Mouse (Mus musculus) midbrain, embryonic 13.5 days (tissue): ENCODE results near the gene Olfr945. TPM values are rescaled to one million over a fixed set of nuclear protein-coding genes. Genes with fewer than 3 reads are reported as not detected.

ENCODE experiments used
- ATAC-seq: fragments of 200-750 bp; cut with Nextera tagmentation; 2 replicates; pipeline ENCODE4 v1.8.0; 2017; ENCODE audit warnings: mild to moderate bottlenecking, moderate TSS enrichment, moderate library complexity
- H3K27ac ChIP-seq: fragments of 300-500 bp; sonication (generic); 2 replicates; pipeline ENCODE4 v1.5.1; 2015; ENCODE audit warnings: inconsistent platforms, mild to moderate bottlenecking, moderate library complexity
- H3K27me3 ChIP-seq: fragments of 300-500 bp; sonication (generic); 2 replicates; pipeline ENCODE4 v1.6.1; 2015; ENCODE audit warnings: mild to moderate bottlenecking, inconsistent platforms
- H3K36me3 ChIP-seq: fragments of 300-500 bp; sonication (generic); 2 replicates; pipeline ENCODE4 v1.6.1; 2015; ENCODE audit warnings: mild to moderate bottlenecking, inconsistent platforms
- H3K4me1 ChIP-seq: fragments of 300-500 bp; sonication (generic); replicated peaks from 2 replicates; pipeline ENCODE4 v1.6.1; 2015; ENCODE audit warnings: inconsistent platforms
- H3K4me2 ChIP-seq: fragments of 300-500 bp; sonication (generic); replicated peaks from 2 replicates; pipeline ENCODE4 v1.6.1; 2015; ENCODE audit warnings: moderate library complexity, mild to moderate bottlenecking, inconsistent platforms
- H3K4me3 ChIP-seq: fragments of 300-500 bp; sonication (generic); replicated peaks from 2 replicates; pipeline ENCODE4 v1.5.1; 2015; ENCODE audit warnings: mild to moderate bottlenecking, inconsistent platforms
- H3K9ac ChIP-seq: fragments of 300-500 bp; sonication (generic); replicated peaks from 2 replicates; pipeline ENCODE4 v1.6.1; 2015; ENCODE audit warnings: mild to moderate bottlenecking, inconsistent platforms
- H3K9me3 ChIP-seq: fragments of 300-500 bp; sonication (generic); 2 replicates; pipeline ENCODE4 v1.6.1; 2016; ENCODE audit warnings: mild to moderate bottlenecking, inconsistent platforms
- WGBS: fragments of 180-500 bp; shearing (Covaris S2); methylation state at CpG from one replicate; pipeline ENCODE4 v1.1.7; 2015; 5-methylcytosine and 5-hydroxymethylcytosine counted together
- polyA plus RNA-seq: library from polyadenylated mRNA; unstranded; fragments of >200 nt; fragmentation: Nextera tagmentation; extraction: Ambion mirVana; gene quantifications from 2 replicates; pipeline ENCODE4 v1.2.1, GENCODE M21; 2015

The Olfr945 gene
- not detected in 2 replicates for polyA plus RNA-seq

- ATAC-seq, result no peak
- WGBS, result 93% methylated on average over 3 of the region's 3 CpGs
These were observed at the start of gene Olfr945 for GRCm38 (mm10) chr9:39276718-39277117. Gene Olfr945 (minus strand): TSS chr9:39276818.

GRCm38 (mm10) chr9:39325945-39326344 is 49.3 kb upstream of the Olfr945 start, which contains the start of gene Olfr948:
Gene Olfr948 (minus strand): TSS chr9:39326045.
- H3K27ac ChIP-seq, result no peak within 1 kb of the TSS
- H3K27me3 ChIP-seq, result no peaks in the 10 kb centered on the region
- H3K4me2 ChIP-seq, result no peak within 1 kb of the TSS
- no peak for ATAC-seq
- no peaks in the 10 kb centered on the region for H3K4me1 ChIP-seq
- H3K9ac ChIP-seq, result no peak within 1 kb of the TSS
- H3K36me3 ChIP-seq, result no peaks in the 10 kb centered on the region
- no peaks in the 10 kb centered on the region for H3K9me3 ChIP-seq
- H3K4me3 ChIP-seq, result no peak within 1 kb of the TSS

More at GRCm38 (mm10) chr9:39276718-39277117, at the start of gene Olfr945:
- Histone ChIP-seq H3K27ac (no peak within 1 kb of the TSS), H3K4me1 (no peaks in the 10 kb centered on the region), H3K4me3 (no peak within 1 kb of the TSS), H3K4me2 (no peak within 1 kb of the TSS), H3K9ac (no peak within 1 kb of the TSS), H3K36me3 (no peaks in the 10 kb centered on the region), H3K9me3 (no peaks in the 10 kb centered on the region), H3K27me3 (no peaks in the 10 kb centered on the region)

DNA sequence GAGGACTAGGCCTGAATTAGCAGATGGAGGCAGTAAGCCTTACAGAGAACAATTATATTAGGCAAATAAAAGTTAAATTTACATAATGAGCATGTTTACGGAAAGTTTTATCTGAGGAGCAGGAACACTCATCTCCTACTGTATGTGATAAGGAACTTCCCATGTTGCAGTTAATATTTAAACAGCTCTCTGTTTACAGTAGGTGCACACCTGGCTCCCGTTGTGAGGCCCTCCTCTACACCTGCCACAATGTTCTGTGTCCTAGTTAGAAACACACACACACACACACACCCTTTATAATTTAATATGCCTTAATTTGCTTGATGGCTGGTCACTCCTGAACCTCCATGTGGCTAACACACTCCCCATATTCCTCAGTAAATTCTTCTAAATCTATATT is 10.5 kb upstream of the Olfr945 start:
- Histone ChIP-seq H3K36me3 (no peaks in the 10 kb centered on the region), H3K4me2 (no peak overlapping the region), H3K9ac (no peak overlapping the region), H3K27me3 (no peaks in the 10 kb centered on the region), H3K27ac (no peak overlapping the region), H3K9me3 (no peaks in the 10 kb centered on the region), H3K4me3 (no peak overlapping the region), H3K4me1 (no peaks in the 10 kb centered on the region)
- ATAC-seq, result no peak
- 90% methylated on average over 2 of the region's 2 CpGs for WGBS

GRCm38 (mm10) chr9:39249894-39250293 is 26.7 kb downstream of the Olfr945 start, which contains the start of gene Olfr1537:
Gene Olfr1537 (minus strand): TSS chr9:39249994.
- no peaks in the 10 kb centered on the region for H3K36me3 ChIP-seq
- no peak within 1 kb of the TSS for H3K9ac ChIP-seq
- no peaks in the 10 kb centered on the region for H3K9me3 ChIP-seq
- no peak for ATAC-seq
- no peak within 1 kb of the TSS for H3K4me2 ChIP-seq
- H3K4me1 ChIP-seq, result no peaks in the 10 kb centered on the region
- H3K27me3 ChIP-seq, result no peaks in the 10 kb centered on the region
- no peak within 1 kb of the TSS for H3K4me3 ChIP-seq
- H3K27ac ChIP-seq, result no peak within 1 kb of the TSS
- WGBS, result 85% methylated on average over 1 of the region's 1 CpGs

Other genes with a start within 250 kb of the Olfr945 start
- not detected in 2 replicates for gene Olfr937, start 211.9 kb downstream of the Olfr945 start, polyA plus RNA-seq
- gene Olfr938, start 197.9 kb downstream of the Olfr945 start, polyA plus RNA-seq, result not detected in 2 replicates
- gene Olfr27, start 148.7 kb downstream of the Olfr945 start, polyA plus RNA-seq, result not detected in 2 replicates
- not detected in 2 replicates for gene Olfr943, start 110.5 kb downstream of the Olfr945 start, polyA plus RNA-seq
- not detected in 2 replicates for gene Olfr944, start 74.9 kb downstream of the Olfr945 start, polyA plus RNA-seq
- not detected in 2 replicates for gene Olfr1537, start 26.8 kb downstream of the Olfr945 start, polyA plus RNA-seq
- gene Olfr948, start 49.2 kb upstream of the Olfr945 start, polyA plus RNA-seq, result not detected in 2 replicates
- not detected in 2 replicates for gene Olfr951, start 110.6 kb upstream of the Olfr945 start, polyA plus RNA-seq
- not detected in 2 replicates for gene Olfr952, start 150.3 kb upstream of the Olfr945 start, polyA plus RNA-seq
- gene Olfr954, start 179.9 kb upstream of the Olfr945 start, polyA plus RNA-seq, result not detected in 2 replicates
- gene Olfr955, start 195.1 kb upstream of the Olfr945 start, polyA plus RNA-seq, result not detected in 2 replicates
- not detected in 2 replicates for gene Olfr44, start 217.2 kb upstream of the Olfr945 start, polyA plus RNA-seq
- gene Olfr957, start 239.0 kb upstream of the Olfr945 start, polyA plus RNA-seq, result not detected in 2 replicates